Mouse (Mus musculus) kidney, postnatal 25 days (tissue): ENCODE results near the gene Reps1.

Experiments
- DNase-seq, 2 experiments: peaks; one replicate each; pipeline ENCODE4 v3.0.0; 2021; ENCODE audit warnings: mixed read lengths in 2 of 2

Reps1 gene

GRCm38 (mm10) chr10:18142231-18142630 is 86.6 kb downstream of the Reps1 start:
- DNase-seq: no peak

GRCm38 (mm10) chr10:18147224-18147623 is 91.6 kb downstream of the Reps1 start:
- no peak for DNase-seq

GRCm38 (mm10) chr10:18162435-18162971 is 106.8 kb downstream of the Reps1 start:
- no peak for DNase-seq
